Mouse (Mus musculus): ENCODE measurements at regions not wholly inside any gene's neighbourhood (a gene's known extent, or its start where the extent isn't known, plus 50 kb on each side); places are given as distances from the start of the nearest gene placed in this dataset.

- H3K4me3 ChIP-seq (replicated peaks) = no peak overlapping the region
- no peaks in the 10 kb centered on the region for H3K4me1 ChIP-seq (ENCODE audit: control insufficient read depth)
- no peak for TF ChIP-seq TAL1 (IDR thresholded peaks at IDR 0.05; ENCODE audit: low read length)
- TF ChIP-seq GATA1 (IDR thresholded peaks at IDR 0.05; ENCODE audit: low read length) = no peak
- H3K9me3 ChIP-seq (ENCODE audit: control insufficient read depth, low read length) = peaks cover 9% of the 10 kb centered on the region
- peaks cover 38% of the 10 kb centered on the region for H3K27me3 ChIP-seq (ENCODE audit: control insufficient read depth)
- no peaks in the 10 kb centered on the region for H3K36me3 ChIP-seq (ENCODE audit: control insufficient read depth)
Observed at GRCm38 (mm10) chr4:135027136-135027535, 93.3 kb upstream of the Runx3 start.

GRCm38 (mm10) chr4:135029723-135030122, 90.7 kb upstream of the Runx3 start:
- Histone ChIP-seq H3K9me3 (ENCODE audit: control insufficient read depth, low read length) (no peaks in the 10 kb centered on the region), H3K27me3 (ENCODE audit: control insufficient read depth) (peaks cover 40% of the 10 kb centered on the region), H3K36me3 (ENCODE audit: control insufficient read depth) (no peaks in the 10 kb centered on the region), H3K4me3 (replicated peaks) (no peak overlapping the region), H3K4me1 (ENCODE audit: control insufficient read depth) (no peaks in the 10 kb centered on the region)
- TF ChIP-seq TAL1 (IDR thresholded peaks at IDR 0.05; ENCODE audit: low read length) = no peak

- TF ChIP-seq GATA1 (IDR thresholded peaks at IDR 0.05; ENCODE audit: low read length) (no peak), TAL1 (IDR thresholded peaks at IDR 0.05; ENCODE audit: low read length) (no peak)
- Histone ChIP-seq H3K9me3 (ENCODE audit: control insufficient read depth, low read length) (no peaks in the 10 kb centered on the region), H3K4me1 (ENCODE audit: control insufficient read depth) (no peaks in the 10 kb centered on the region), H3K4me3 (replicated peaks) (no peak overlapping the region), H3K27me3 (ENCODE audit: control insufficient read depth) (peaks cover 16% of the 10 kb centered on the region), H3K36me3 (ENCODE audit: control insufficient read depth) (no peaks in the 10 kb centered on the region)
Observed at GRCm38 (mm10) chr4:135032461-135032860, 88.0 kb upstream of the Runx3 start.

GRCm38 (mm10) chr4:135033302-135033701, 87.2 kb upstream of the Runx3 start:
- peaks cover 14% of the 10 kb centered on the region for H3K27me3 ChIP-seq (ENCODE audit: control insufficient read depth)
- no peaks in the 10 kb centered on the region for H3K9me3 ChIP-seq (ENCODE audit: control insufficient read depth, low read length)
- TF ChIP-seq TAL1 (IDR thresholded peaks at IDR 0.05; ENCODE audit: low read length) (no peak), GATA1 (IDR thresholded peaks at IDR 0.05; ENCODE audit: low read length) (no peak)
- no peaks in the 10 kb centered on the region for H3K36me3 ChIP-seq (ENCODE audit: control insufficient read depth)
- no peak overlapping the region for H3K4me3 ChIP-seq (replicated peaks)
- no peaks in the 10 kb centered on the region for H3K4me1 ChIP-seq (ENCODE audit: control insufficient read depth)

- Histone ChIP-seq H3K4me1 (ENCODE audit: control insufficient read depth) (no peaks in the 10 kb centered on the region), H3K27me3 (ENCODE audit: control insufficient read depth) (peaks cover 14% of the 10 kb centered on the region), H3K9me3 (ENCODE audit: control insufficient read depth, low read length) (no peaks in the 10 kb centered on the region), H3K36me3 (ENCODE audit: control insufficient read depth) (no peaks in the 10 kb centered on the region), H3K4me3 (replicated peaks) (no peak overlapping the region)
- TF ChIP-seq GATA1 (IDR thresholded peaks at IDR 0.05; ENCODE audit: low read length) (no peak), TAL1 (IDR thresholded peaks at IDR 0.05; ENCODE audit: low read length) (no peak)
Observed at GRCm38 (mm10) chr4:135034406-135034805, 86.0 kb upstream of the Runx3 start.

- H3K9me3 ChIP-seq (ENCODE audit: control insufficient read depth, low read length) = no peaks in the 10 kb centered on the region
- H3K27me3 ChIP-seq (ENCODE audit: control insufficient read depth) = peaks cover 13% of the 10 kb centered on the region
- no peak overlapping the region for H3K4me3 ChIP-seq (replicated peaks)
- H3K4me1 ChIP-seq (ENCODE audit: control insufficient read depth) = no peaks in the 10 kb centered on the region
- no peaks in the 10 kb centered on the region for H3K36me3 ChIP-seq (ENCODE audit: control insufficient read depth)
- TF ChIP-seq GATA1 (IDR thresholded peaks at IDR 0.05; ENCODE audit: low read length) = no peak
- no peak for TF ChIP-seq TAL1 (IDR thresholded peaks at IDR 0.05; ENCODE audit: low read length)
Observed at GRCm38 (mm10) chr4:135036764-135037163, 83.7 kb upstream of the Runx3 start.

- Histone ChIP-seq H3K4me3 (replicated peaks) (no peak overlapping the region), H3K4me1 (ENCODE audit: control insufficient read depth) (no peaks in the 10 kb centered on the region), H3K9me3 (ENCODE audit: control insufficient read depth, low read length) (no peaks in the 10 kb centered on the region), H3K36me3 (ENCODE audit: control insufficient read depth) (no peaks in the 10 kb centered on the region), H3K27me3 (ENCODE audit: control insufficient read depth) (peaks cover 10% of the 10 kb centered on the region)
- no peak for TF ChIP-seq GATA1 (IDR thresholded peaks at IDR 0.05; ENCODE audit: low read length)
- no peak for TF ChIP-seq TAL1 (IDR thresholded peaks at IDR 0.05; ENCODE audit: low read length)
Observed at GRCm38 (mm10) chr4:135039234-135039633, 81.2 kb upstream of the Runx3 start.

GRCm38 (mm10) chr4:135041921-135042320, 78.5 kb upstream of the Runx3 start:
- Histone ChIP-seq H3K4me3 (replicated peaks) (no peak overlapping the region), H3K4me1 (ENCODE audit: control insufficient read depth) (peaks cover 8% of the 10 kb centered on the region), H3K9me3 (ENCODE audit: control insufficient read depth, low read length) (no peaks in the 10 kb centered on the region), H3K36me3 (ENCODE audit: control insufficient read depth) (no peaks in the 10 kb centered on the region), H3K27me3 (ENCODE audit: control insufficient read depth) (peaks cover 8% of the 10 kb centered on the region)
- TF ChIP-seq GATA1 (IDR thresholded peaks at IDR 0.05; ENCODE audit: low read length) (no peak), TAL1 (IDR thresholded peaks at IDR 0.05; ENCODE audit: low read length) (no peak)

- peaks cover 14% of the 10 kb centered on the region for H3K4me1 ChIP-seq (ENCODE audit: control insufficient read depth)
- no peak overlapping the region for H3K4me3 ChIP-seq (replicated peaks)
- no peaks in the 10 kb centered on the region for H3K36me3 ChIP-seq (ENCODE audit: control insufficient read depth)
- TF ChIP-seq TAL1 (IDR thresholded peaks at IDR 0.05; ENCODE audit: low read length) (no peak), GATA1 (IDR thresholded peaks at IDR 0.05; ENCODE audit: low read length) (no peak)
- no peaks in the 10 kb centered on the region for H3K9me3 ChIP-seq (ENCODE audit: control insufficient read depth, low read length)
- H3K27me3 ChIP-seq (ENCODE audit: control insufficient read depth) = peaks cover 8% of the 10 kb centered on the region
Observed at GRCm38 (mm10) chr4:135042501-135042900, 78.0 kb upstream of the Runx3 start.

GRCm38 (mm10) chr4:135045054-135045453, 75.4 kb upstream of the Runx3 start:
- TF ChIP-seq TAL1 (IDR thresholded peaks at IDR 0.05; ENCODE audit: low read length) (no peak), GATA1 (IDR thresholded peaks at IDR 0.05; ENCODE audit: low read length) (no peak)
- Histone ChIP-seq H3K4me3 (replicated peaks) (no peak overlapping the region), H3K4me1 (ENCODE audit: control insufficient read depth) (peaks cover 15% of the 10 kb centered on the region), H3K9me3 (ENCODE audit: control insufficient read depth, low read length) (no peaks in the 10 kb centered on the region), H3K36me3 (ENCODE audit: control insufficient read depth) (no peaks in the 10 kb centered on the region), H3K27me3 (ENCODE audit: control insufficient read depth) (peaks cover 8% of the 10 kb centered on the region)
